Mouse (Mus musculus) erythroblast, embryonic 14.5 days (primary cell): ENCODE results near the gene Cdk13.

Source experiments
- GATA1 ChIP-seq: IDR thresholded peaks from 2 replicates; pipeline ENCODE4 v1.6.1; 2012; ENCODE audit warnings: low read length, inconsistent platforms, mixed read lengths
- TAL1 ChIP-seq: IDR thresholded peaks from 3 replicates; pipeline ENCODE4 v1.6.1; 2012; ENCODE audit warnings: low read length, inconsistent platforms, mixed read lengths

DNA sequence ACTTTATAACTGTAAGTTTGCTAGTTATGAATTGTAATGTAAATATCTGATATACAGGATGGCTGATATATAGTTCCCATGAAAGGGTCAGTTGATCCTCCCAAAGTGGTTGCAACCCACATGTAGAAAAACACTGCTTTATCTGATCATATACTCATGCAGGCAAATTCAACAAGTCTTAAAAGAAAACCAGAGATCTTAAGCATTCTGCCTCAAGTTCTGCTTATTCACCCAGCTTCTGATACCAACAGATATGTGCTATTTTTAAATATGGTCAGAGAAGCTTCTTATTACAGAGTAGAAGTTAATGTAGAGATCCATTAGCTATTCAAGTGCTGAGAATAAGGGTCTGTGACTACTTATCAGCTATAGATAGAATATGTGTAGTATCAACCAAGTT, 103.6 kb downstream of the Cdk13 start:
- TF ChIP-seq TAL1, result no peak
- TF ChIP-seq GATA1, result no peak
